Mouse (Mus musculus) right cerebral cortex, adult 18-20 months (tissue): ENCODE results near the gene Arhgef1.
"Not testable (repeated sequence)": the region's sequence is repeated elsewhere in the genome, so short reads cannot be mapped to it uniquely, and the experiment has no call there.

Experiments used
- DNase-seq: peaks from one replicate; pipeline ENCODE4 v3.0.0; 2022; ENCODE audit warnings: mixed read lengths

Gene Arhgef1

GRCm38 (mm10) chr7:24890281-24891216 lies 12.2 kb upstream of the Arhgef1 start:
- DNase-seq: peak; percentile 71

- DNase-seq: no peak
Measured at GRCm38 (mm10) chr7:24891241-24892124, 11.2 kb upstream of the Arhgef1 start.

- no peak for DNase-seq
Measured at GRCm38 (mm10) chr7:24892125-24892583, 10.6 kb upstream of the Arhgef1 start.

GRCm38 (mm10) chr7:24895749-24896148 lies 7.0 kb upstream of the Arhgef1 start:
- DNase-seq: not testable (repeated sequence)

- no peak for DNase-seq
Measured at GRCm38 (mm10) chr7:24896269-24896668, 6.4 kb upstream of the Arhgef1 start.

- DNase-seq: no peak
Measured at GRCm38 (mm10) chr7:24897224-24897623, 5.5 kb upstream of the Arhgef1 start, which contains the start of gene Cd79a. Gene Cd79a, plus strand, starts transcription at chr7:24897381.

- DNase-seq: no peak
Measured at GRCm38 (mm10) chr7:24897959-24898358, 4.8 kb upstream of the Arhgef1 start.

GRCm38 (mm10) chr7:24901114-24901513 lies 1.6 kb upstream of the Arhgef1 start:
- no peak for DNase-seq

- no peak for DNase-seq
Measured at GRCm38 (mm10) chr7:24901842-24902241, 870 bp upstream of the Arhgef1 start.

GRCm38 (mm10) chr7:24902264-24902629 lies 465 bp upstream of the Arhgef1 start:
- no peak for DNase-seq

- no peak for DNase-seq
Measured at GRCm38 (mm10) chr7:24903444-24903825, 723 bp downstream of the Arhgef1 start.

GRCm38 (mm10) chr7:24904070-24904483 lies 1.4 kb downstream of the Arhgef1 start:
- DNase-seq: peak; percentile 99

- DNase-seq: peak; percentile 40
Measured at GRCm38 (mm10) chr7:24904936-24905335, 2.2 kb downstream of the Arhgef1 start.

- no peak for DNase-seq
Measured at GRCm38 (mm10) chr7:24906551-24906950, 3.8 kb downstream of the Arhgef1 start.

- DNase-seq: no peak
Measured at GRCm38 (mm10) chr7:24907211-24907748, 4.6 kb downstream of the Arhgef1 start.

- no peak for DNase-seq
Measured at GRCm38 (mm10) chr7:24912480-24912879, 9.8 kb downstream of the Arhgef1 start.

GRCm38 (mm10) chr7:24918763-24919323 lies 16.1 kb downstream of the Arhgef1 start:
- DNase-seq: no peak

- DNase-seq: peak; percentile 38
Measured at GRCm38 (mm10) chr7:24919728-24920127, 17.0 kb downstream of the Arhgef1 start.

- no peak for DNase-seq
Measured at GRCm38 (mm10) chr7:24930475-24930874, 27.8 kb downstream of the Arhgef1 start.

- no peak for DNase-seq
Measured at GRCm38 (mm10) chr7:24931651-24932050, 28.9 kb downstream of the Arhgef1 start.

- no peak for DNase-seq
Measured at GRCm38 (mm10) chr7:24943641-24944040, 40.9 kb downstream of the Arhgef1 start.

- no peak for DNase-seq
Measured at GRCm38 (mm10) chr7:24944257-24944950, 41.7 kb downstream of the Arhgef1 start, which contains the start of gene Gm4881. Gene Gm4881, minus strand, starts transcription at chr7:24944494.
